Comparison of ENCODE assay signal across 19 mouse cellular contexts in the genomic region with DNA sequence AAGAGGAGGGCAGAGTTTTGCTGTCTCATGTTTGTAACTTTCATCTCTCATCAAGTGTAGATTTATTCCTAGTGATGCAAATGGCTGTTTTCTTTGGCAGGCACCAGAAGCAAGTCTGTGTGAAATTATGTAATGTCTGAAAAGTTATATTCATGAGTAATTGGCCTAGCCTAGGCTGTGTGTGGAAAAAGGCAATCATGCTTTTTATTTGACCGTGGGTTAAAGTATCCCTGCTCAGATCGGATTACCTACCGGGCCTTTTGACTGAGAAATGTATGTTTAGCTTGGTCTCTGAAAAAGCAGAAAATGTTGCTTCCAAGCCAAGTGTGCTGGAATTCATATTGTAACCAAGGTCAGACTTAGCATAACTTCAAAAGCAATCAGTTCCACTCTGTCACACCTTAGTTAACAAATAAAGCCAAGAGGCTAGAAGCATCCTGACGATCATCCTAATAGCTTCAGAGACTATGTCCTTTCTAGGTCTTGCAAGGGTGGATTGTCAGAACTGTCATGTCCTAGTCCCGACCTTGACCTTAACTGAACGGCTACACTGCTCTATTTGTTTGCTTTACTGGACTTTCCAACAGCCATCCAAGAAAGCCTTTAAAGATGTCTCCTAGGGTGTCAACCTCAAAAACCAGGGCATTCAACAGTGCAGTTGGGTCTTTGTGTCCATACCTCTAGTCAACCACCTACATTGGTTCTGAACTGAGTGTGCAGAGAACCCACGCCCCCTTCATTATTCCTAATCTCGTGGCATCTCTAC.
DNase-seq lines count a peak whose midpoint lies in the region; ATAC-seq and TF ChIP-seq lines count a peak whose summit lies in the region.
"Had no signal": no experiment of that assay in that cellular context is flagged by ENCODE, and none has a peak within 500 bp of the region (broad histone marks: within the 10 kb centered on the region; RNA-seq: fewer than 3 reads in every experiment).

No protein-coding gene starts in this region.

- no peak overlapping the region for H3K9ac ChIP-seq in heart, embryonic 12.5 days
- no peak overlapping the region for H3K9ac ChIP-seq in lung, embryonic 16.5 days (ENCODE audit: low read length)
- H3K9ac ChIP-seq: forebrain, embryonic 15.5 days; heart, embryonic 15.5 days; hindbrain, embryonic 14.5 days; lung, embryonic 14.5 days; neural tube, embryonic 13.5 days had no signal

- no peaks in the 10 kb centered on the region for H3K79me2 ChIP-seq in myocyte (ENCODE audit: control insufficient read depth, insufficient read depth)

- WGBS in heart, embryonic 12.5 days: 80% methylated on average over 8 of the region's 8 CpGs
- 63% methylated on average over 8 of the region's 8 CpGs for WGBS in lung, embryonic 16.5 days

- no peak for ATAC-seq in heart, embryonic 12.5 days (ENCODE audit: insufficient number of reproducible peaks, low FRiP score)
- ATAC-seq in lung, embryonic 16.5 days (ENCODE audit: low read depth): peak; percentile 26; the same call in 1 of the 2 replicates
- ATAC-seq: forebrain, embryonic 15.5 days had no signal

- H3ac ChIP-seq in myocyte (ENCODE audit: control insufficient read depth, insufficient read length): no peak overlapping the region

- peaks cover 2% of the 10 kb centered on the region; the same call in 1 of the 2 replicates for H3K9me3 ChIP-seq in heart, embryonic 12.5 days (replicated peaks)
- H3K9me3 ChIP-seq in lung, embryonic 16.5 days (ENCODE audit: control insufficient read depth, low read length): peaks cover 5% of the 10 kb centered on the region; the same call in 1 of the 2 replicates
- H3K9me3 ChIP-seq: forebrain, embryonic 15.5 days had no signal

- H3K36me3 ChIP-seq in heart, embryonic 12.5 days: peaks cover 7% of the 10 kb centered on the region; the same call in 1 of the 2 replicates
- H3K36me3 ChIP-seq in lung, embryonic 16.5 days (ENCODE audit: control insufficient read depth, insufficient read depth, low read length): peaks cover 5% of the 10 kb centered on the region
- no peaks in the 10 kb centered on the region for H3K36me3 ChIP-seq in myocyte (ENCODE audit: control insufficient read depth, insufficient read depth)

- TF ChIP-seq POLR2A in myocyte (IDR thresholded peaks at IDR 0.05; ENCODE audit: insufficient read length, low read depth): no peak

- peak; percentile 31 for DNase-seq in heart, adult 8-10 months (ENCODE audit: low spot score)
- DNase-seq in lung, postnatal 25 days (ENCODE audit: low spot score): no peak
- DNase-seq in brain, adult 2 months (ENCODE audit: low read depth, low spot score): peak; percentile 40
- no peak for DNase-seq in cerebellum, postnatal 25 days
- no peak for DNase-seq in layer of hippocampus, adult 11-12 months (ENCODE audit: low spot score)
- DNase-seq: cerebellum, adult 8-10 months; gastrocnemius, postnatal 10 days; kidney, adult 18-20 months; lung, embryonic 14.5 days; thymus, postnatal 25 days had no signal

- H3K27me3 ChIP-seq in heart, embryonic 12.5 days (replicated peaks): no peaks in the 10 kb centered on the region
- no peaks in the 10 kb centered on the region for H3K27me3 ChIP-seq in lung, embryonic 16.5 days (ENCODE audit: control insufficient read depth, insufficient read depth, low read depth, low read length)
- no peaks in the 10 kb centered on the region for H3K27me3 ChIP-seq in myocyte (ENCODE audit: control insufficient read depth, insufficient read depth, insufficient read length)
- H3K27me3 ChIP-seq: CH12.LX; forebrain, embryonic 15.5 days; heart, embryonic 15.5 days; neural tube, embryonic 13.5 days had no signal

- H3K4me3 ChIP-seq in heart, embryonic 12.5 days: no peak overlapping the region
- H3K4me3 ChIP-seq in lung, embryonic 16.5 days (ENCODE audit: low read length): no peak overlapping the region
- H3K4me3 ChIP-seq in myocyte: no peak overlapping the region
- H3K4me3 ChIP-seq: forebrain, embryonic 15.5 days; heart, embryonic 15.5 days; neural tube, embryonic 13.5 days had no signal

- no peak overlapping the region for H3K4me2 ChIP-seq in heart, embryonic 12.5 days
- no peak overlapping the region for H3K4me2 ChIP-seq in lung, embryonic 16.5 days (ENCODE audit: low read depth, low read length)
- no peak overlapping the region for H3K4me2 ChIP-seq in myocyte (ENCODE audit: low read depth)
- H3K4me2 ChIP-seq: forebrain, embryonic 15.5 days; heart, embryonic 15.5 days; hindbrain, embryonic 14.5 days; lung, embryonic 14.5 days; neural tube, embryonic 13.5 days had no signal

- peaks cover 18% of the 10 kb centered on the region for H3K4me1 ChIP-seq in heart, embryonic 12.5 days (replicated peaks)
- no peaks in the 10 kb centered on the region for H3K4me1 ChIP-seq in lung, embryonic 16.5 days (replicated peaks; ENCODE audit: control insufficient read depth, insufficient read depth, low read length)
- H3K4me1 ChIP-seq: neural tube, embryonic 13.5 days had no signal

- no peak overlapping the region for H3K27ac ChIP-seq in heart, embryonic 12.5 days (ENCODE audit: poor library complexity, severe bottlenecking)
- H3K27ac ChIP-seq in lung, embryonic 16.5 days (ENCODE audit: low read length): no peak overlapping the region
- H3K27ac ChIP-seq: forebrain, embryonic 15.5 days; heart, embryonic 15.5 days; hindbrain, embryonic 14.5 days; neural tube, embryonic 13.5 days; stomach, postnatal 0 days had no signal

TF ChIP-seq in myocyte, 11 proteins besides CTCF, POLR2A, EP300 and RAD21:
- TF ChIP-seq REST (IDR thresholded peaks at IDR 0.05; ENCODE audit: insufficient read depth, insufficient read length) (no peak), CEBPB (IDR thresholded peaks at IDR 0.05; ENCODE audit: insufficient read depth, poor library complexity, severe bottlenecking) (peak; percentile 58), USF1 (IDR thresholded peaks at IDR 0.05; ENCODE audit: low read depth) (no peak), TCF3 (IDR thresholded peaks at IDR 0.05; ENCODE audit: insufficient read length, low read depth) (no peak), SRF (IDR thresholded peaks at IDR 0.05; ENCODE audit: control insufficient read depth, insufficient read length, low read depth) (no peak)

Comparison
In these comparisons a context has a peak if more than half of its experiments do, and no peak if none do; other contexts are left out.
1. DNase-seq: peak in heart, adult 8-10 months (single experiment) and brain, adult 2 months (single experiment); none in lung, postnatal 25 days (single experiment), cerebellum, postnatal 25 days (0 of 2) and layer of hippocampus, adult 11-12 months (single experiment).